Mouse (Mus musculus) forebrain, embryonic 15.5 days (tissue): ENCODE results near the gene Wwox. TPM values are rescaled to one million over a fixed set of nuclear protein-coding genes. Genes with fewer than 3 reads are reported as not detected.

Experiments used
- ATAC-seq: fragments of 200-750 bp; cut with Nextera tagmentation; replicated peaks from 2 replicates; pipeline ENCODE4 v1.8.0; 2017; ENCODE audit warnings: mild to moderate bottlenecking, moderate TSS enrichment, moderate library complexity
- H3K27ac ChIP-seq: fragments of 300-500 bp; sonication (generic); replicated peaks from 2 replicates; pipeline ENCODE4 v1.5.1; 2015; ENCODE audit warnings: mild to moderate bottlenecking, inconsistent platforms
- H3K27me3 ChIP-seq: fragments of 300-500 bp; sonication (generic); 2 replicates; pipeline ENCODE4 v1.6.1; 2015; ENCODE audit warnings: inconsistent platforms
- H3K36me3 ChIP-seq: fragments of 300-500 bp; sonication (generic); 2 replicates; pipeline ENCODE4 v1.6.1; 2015; ENCODE audit warnings: mild to moderate bottlenecking, inconsistent platforms
- H3K4me1 ChIP-seq: fragments of 300-500 bp; sonication (generic); 2 replicates; pipeline ENCODE4 v1.6.1; 2015; ENCODE audit warnings: inconsistent platforms
- H3K4me2 ChIP-seq: fragments of 300-500 bp; sonication (generic); replicated peaks from 2 replicates; pipeline ENCODE4 v1.6.1; 2015; ENCODE audit warnings: mild to moderate bottlenecking, inconsistent platforms
- H3K4me3 ChIP-seq: fragments of 300-500 bp; sonication (generic); 2 replicates; pipeline ENCODE4 v1.5.1; 2015; ENCODE audit warnings: mild to moderate bottlenecking, inconsistent platforms
- H3K9ac ChIP-seq: fragments of 300-500 bp; sonication (generic); replicated peaks from 2 replicates; pipeline ENCODE4 v1.6.1; 2015; ENCODE audit warnings: mild to moderate bottlenecking, inconsistent platforms
- H3K9me3 ChIP-seq: fragments of 300-500 bp; sonication (generic); 2 replicates; pipeline ENCODE4 v1.6.1; 2016; ENCODE audit warnings: inconsistent platforms
- WGBS: fragments of 180-500 bp; shearing (Covaris S2); methylation state at CpG from one replicate; pipeline ENCODE4 v1.1.7; 2015; ENCODE audit warnings: mixed read lengths; 5-methylcytosine and 5-hydroxymethylcytosine counted together
- polyA plus RNA-seq: library from polyadenylated mRNA; unstranded; fragments of >200 nt; fragmentation: Nextera tagmentation; extraction: Ambion mirVana; gene quantifications from 2 replicates; pipeline ENCODE4 v1.2.1, GENCODE M21; 2015

Gene Wwox
- polyA plus RNA-seq, 1 experiment from 2014 or later = 10.7 TPM

DNA sequence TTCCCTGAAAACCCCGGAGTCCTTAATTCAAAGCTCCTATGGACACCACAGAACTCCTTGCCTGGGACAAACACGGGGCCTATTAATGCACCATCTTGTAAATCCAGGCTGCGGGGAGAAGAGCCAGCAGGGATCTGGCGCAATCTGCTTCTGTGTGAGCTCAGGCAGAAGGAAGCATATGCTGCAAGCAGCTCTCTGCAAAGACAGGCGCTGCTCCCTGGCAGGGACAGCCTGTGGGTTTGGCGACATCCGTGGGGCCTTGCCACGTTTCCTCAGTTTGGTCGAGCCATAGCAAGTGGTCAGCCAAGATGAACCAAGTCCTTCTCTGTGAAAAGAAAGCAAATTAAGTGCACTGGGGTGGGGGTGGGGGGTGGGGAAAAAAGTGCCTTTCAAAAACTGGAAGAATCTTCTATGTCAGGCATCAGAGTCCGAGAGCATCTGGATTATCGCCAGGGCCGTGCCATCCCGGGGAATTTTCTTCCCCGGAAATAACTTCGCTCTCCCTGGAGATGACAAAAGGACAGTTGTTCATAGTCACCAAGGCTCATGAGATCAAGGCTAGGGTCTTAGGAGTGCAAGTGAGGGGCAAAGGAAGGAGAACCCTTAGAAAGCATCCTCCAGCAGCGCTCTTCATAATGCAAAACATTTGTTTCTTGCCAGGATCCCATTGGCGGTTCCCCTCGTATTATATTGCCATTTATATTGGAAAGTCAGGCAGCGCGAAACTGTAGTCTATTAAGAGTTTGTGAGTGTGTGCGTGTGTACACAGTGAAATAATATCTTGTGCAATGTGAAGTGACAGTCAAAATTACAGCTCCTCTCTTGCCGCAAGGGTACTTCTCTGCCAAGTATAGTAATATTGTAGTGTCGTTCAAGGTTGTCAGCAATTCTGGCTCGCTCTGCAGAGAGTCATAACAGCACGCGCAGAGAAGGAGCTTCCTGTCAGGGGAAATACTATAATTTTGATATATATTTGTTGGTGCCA, 152.1 kb downstream of the Wwox start:
- Histone ChIP-seq H3K4me3 (no peak overlapping the region), H3K9me3 (no peaks in the 10 kb centered on the region; the same call in 1 of the 2 replicates), H3K27ac (peak overlapping the region; percentile 51; the same call in 1 of the 2 replicates), H3K9ac (no peak overlapping the region), H3K4me1 (peaks cover 37% of the 10 kb centered on the region), H3K36me3 (no peaks in the 10 kb centered on the region), H3K4me2 (peak overlapping the region; percentile 35), H3K27me3 (no peaks in the 10 kb centered on the region)
- ATAC-seq = peak; percentile 88
- 23% methylated on average over 26 of the region's 26 CpGs for WGBS

DNA sequence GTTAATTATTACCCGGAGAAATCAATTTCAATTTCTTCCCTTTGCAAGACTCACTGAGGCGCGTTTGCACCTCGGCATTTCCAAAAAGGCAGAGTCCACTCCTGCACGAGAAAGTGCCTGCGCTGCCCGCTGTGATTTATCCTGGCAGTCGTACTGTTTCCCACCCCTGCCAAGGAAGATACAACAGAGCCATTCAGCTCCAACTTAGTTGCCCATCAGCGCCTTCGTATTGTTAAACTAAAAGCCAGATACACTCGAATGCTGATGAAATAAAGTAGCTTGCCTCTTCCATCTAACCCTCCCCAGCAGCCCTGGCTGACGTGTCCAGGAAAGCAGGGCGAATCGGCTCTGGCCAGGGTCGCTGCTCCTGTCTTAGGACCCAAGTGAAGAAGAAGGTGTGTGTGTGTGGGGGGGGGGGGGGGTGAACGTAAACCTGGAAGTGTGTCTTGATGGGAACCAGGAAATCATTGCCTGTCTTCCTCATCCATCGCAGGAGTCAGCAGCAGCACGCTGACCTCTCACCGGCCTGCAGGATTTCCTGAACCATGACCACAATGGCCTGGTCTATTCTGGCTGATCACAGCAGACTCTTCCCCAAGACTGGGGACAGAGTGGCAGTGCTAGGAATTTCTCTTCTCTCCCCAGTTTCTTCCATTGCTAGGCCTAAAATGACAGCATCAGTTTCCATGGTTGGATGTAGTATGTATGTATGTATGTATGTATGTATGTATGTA, 154.1 kb downstream of the Wwox start:
- ATAC-seq = no peak
- peaks cover 37% of the 10 kb centered on the region for H3K4me1 ChIP-seq
- no peaks in the 10 kb centered on the region for H3K36me3 ChIP-seq
- WGBS = 22% methylated on average over 19 of the region's 19 CpGs
- H3K27ac ChIP-seq = no peak overlapping the region
- H3K27me3 ChIP-seq = no peaks in the 10 kb centered on the region; the same call in 1 of the 2 replicates
- H3K4me3 ChIP-seq = no peak overlapping the region
- H3K4me2 ChIP-seq = no peak overlapping the region
- no peak overlapping the region for H3K9ac ChIP-seq
- no peaks in the 10 kb centered on the region; the same call in 1 of the 2 replicates for H3K9me3 ChIP-seq

- peaks cover 43% of the 10 kb centered on the region for H3K4me1 ChIP-seq
- H3K27ac ChIP-seq = no peak overlapping the region
- H3K36me3 ChIP-seq = no peaks in the 10 kb centered on the region
- H3K27me3 ChIP-seq = peaks cover 5% of the 10 kb centered on the region; the same call in 1 of the 2 replicates
- ATAC-seq = no peak
- H3K4me2 ChIP-seq = no peak overlapping the region
- no peak overlapping the region for H3K9ac ChIP-seq
- H3K9me3 ChIP-seq = no peaks in the 10 kb centered on the region; the same call in 1 of the 2 replicates
- WGBS = 77% methylated on average over 5 of the region's 5 CpGs
- no peak overlapping the region for H3K4me3 ChIP-seq
These were observed 155.4 kb downstream of the Wwox start for GRCm38 (mm10) chr8:114594811-114595210.

- Histone ChIP-seq H3K27me3 (peaks cover 18% of the 10 kb centered on the region), H3K9me3 (no peaks in the 10 kb centered on the region; the same call in 1 of the 2 replicates), H3K4me3 (no peak overlapping the region), H3K9ac (no peak overlapping the region), H3K4me1 (peaks cover 25% of the 10 kb centered on the region), H3K4me2 (no peak overlapping the region), H3K36me3 (no peaks in the 10 kb centered on the region), H3K27ac (no peak overlapping the region)
- ATAC-seq = no peak
- WGBS = 48% methylated on average over 10 of the region's 10 CpGs
These were observed 160.1 kb downstream of the Wwox start for GRCm38 (mm10) chr8:114599555-114599954.

DNA sequence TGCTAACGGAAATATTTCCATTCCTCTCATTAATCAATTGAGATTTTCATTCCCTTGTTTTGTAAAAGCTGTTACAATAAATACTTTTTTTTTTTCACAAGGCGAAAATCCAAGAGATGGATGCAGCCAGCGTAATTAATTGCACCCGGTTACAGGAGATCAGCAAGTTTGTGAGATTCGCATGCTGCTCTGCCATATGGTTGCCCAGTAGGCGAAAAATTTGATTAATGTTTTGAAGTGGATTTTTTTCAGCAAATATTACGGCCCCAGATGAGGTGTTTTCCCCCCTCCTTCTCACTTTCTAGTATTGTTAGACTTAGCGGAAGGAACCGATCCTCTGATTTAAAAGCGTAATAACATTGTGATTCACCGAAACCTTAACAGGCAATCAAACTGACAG, 160.7 kb downstream of the Wwox start:
- no peaks in the 10 kb centered on the region for H3K36me3 ChIP-seq
- WGBS = 19% methylated on average over 11 of the region's 11 CpGs

GRCm38 (mm10) chr8:114603046-114603445, 163.6 kb downstream of the Wwox start:
- Histone ChIP-seq H3K36me3 (no peaks in the 10 kb centered on the region), H3K4me1 (peaks cover 28% of the 10 kb centered on the region), H3K4me3 (no peak overlapping the region), H3K27me3 (peaks cover 24% of the 10 kb centered on the region), H3K9ac (no peak overlapping the region), H3K9me3 (no peaks in the 10 kb centered on the region), H3K4me2 (no peak overlapping the region), H3K27ac (no peak overlapping the region)
- no peak for ATAC-seq
- WGBS = 5% methylated on average over 3 of the region's 4 CpGs

More for the DNA sequence above, 160.7 kb downstream of the Wwox start:
- H3K4me2 ChIP-seq = no peak overlapping the region
- H3K9ac ChIP-seq = no peak overlapping the region
- H3K9me3 ChIP-seq = no peaks in the 10 kb centered on the region; the same call in 1 of the 2 replicates
- H3K4me3 ChIP-seq = no peak overlapping the region
- H3K4me1 ChIP-seq = peaks cover 25% of the 10 kb centered on the region
- H3K27ac ChIP-seq = no peak overlapping the region
- H3K27me3 ChIP-seq = peaks cover 18% of the 10 kb centered on the region
- no peak for ATAC-seq

- no peak overlapping the region for H3K27ac ChIP-seq
- H3K9me3 ChIP-seq = no peaks in the 10 kb centered on the region
- no peak overlapping the region for H3K4me2 ChIP-seq
- peaks cover 28% of the 10 kb centered on the region for H3K4me1 ChIP-seq
- H3K36me3 ChIP-seq = no peaks in the 10 kb centered on the region
- no peak overlapping the region for H3K9ac ChIP-seq
- ATAC-seq = no peak
- 27% methylated on average over 6 of the region's 6 CpGs for WGBS
- peaks cover 24% of the 10 kb centered on the region; the same call in 1 of the 2 replicates for H3K27me3 ChIP-seq
- no peak overlapping the region for H3K4me3 ChIP-seq
These were observed 164.1 kb downstream of the Wwox start for GRCm38 (mm10) chr8:114603561-114603960.

GRCm38 (mm10) chr8:114604315-114604714, 164.9 kb downstream of the Wwox start:
- ATAC-seq = no peak
- no peak overlapping the region for H3K4me3 ChIP-seq
- WGBS = 26% methylated on average over 16 of the region's 16 CpGs
- H3K4me2 ChIP-seq = no peak overlapping the region; the same call in 1 of the 2 replicates
- no peak overlapping the region for H3K9ac ChIP-seq
- H3K27me3 ChIP-seq = peaks cover 23% of the 10 kb centered on the region; the same call in 1 of the 2 replicates
- H3K4me1 ChIP-seq = peaks cover 27% of the 10 kb centered on the region
- no peaks in the 10 kb centered on the region for H3K9me3 ChIP-seq
- no peaks in the 10 kb centered on the region for H3K36me3 ChIP-seq
- H3K27ac ChIP-seq = no peak overlapping the region

DNA sequence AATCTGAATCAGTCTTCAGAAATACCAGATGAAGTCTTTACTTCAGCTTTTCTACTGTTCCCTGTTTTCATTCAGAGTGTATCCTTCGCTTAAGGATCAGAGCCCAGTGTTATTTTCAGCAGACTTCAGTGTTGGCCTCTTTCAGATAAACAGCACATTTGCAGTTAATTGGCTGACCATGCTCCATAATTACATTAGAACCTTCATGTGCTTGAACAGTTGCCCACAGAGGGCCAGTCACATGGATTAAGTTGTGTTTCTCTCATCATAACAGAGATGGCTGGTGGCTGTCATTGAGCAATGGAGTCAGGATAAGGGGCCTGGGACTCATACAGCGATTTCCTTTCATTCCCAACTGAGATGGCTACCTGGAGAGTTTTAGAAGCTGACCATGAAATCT, 166.2 kb downstream of the Wwox start:
- peaks cover 19% of the 10 kb centered on the region; the same call in 1 of the 2 replicates for H3K27me3 ChIP-seq
- no peak overlapping the region for H3K9ac ChIP-seq
- no peak for ATAC-seq
- no peaks in the 10 kb centered on the region for H3K36me3 ChIP-seq
- H3K4me1 ChIP-seq = peaks cover 15% of the 10 kb centered on the region
- 66% methylated on average over 2 of the region's 2 CpGs for WGBS
- H3K4me2 ChIP-seq = no peak overlapping the region
- H3K4me3 ChIP-seq = no peak overlapping the region
- no peak overlapping the region for H3K27ac ChIP-seq
- H3K9me3 ChIP-seq = no peaks in the 10 kb centered on the region

GRCm38 (mm10) chr8:114609330-114609729, 169.9 kb downstream of the Wwox start:
- Histone ChIP-seq H3K36me3 (no peaks in the 10 kb centered on the region), H3K4me1 (peaks cover 5% of the 10 kb centered on the region), H3K9ac (no peak overlapping the region), H3K9me3 (no peaks in the 10 kb centered on the region), H3K4me2 (no peak overlapping the region), H3K4me3 (no peak overlapping the region), H3K27me3 (peaks cover 10% of the 10 kb centered on the region; the same call in 1 of the 2 replicates), H3K27ac (no peak overlapping the region)
- ATAC-seq = no peak
- 92% methylated on average over 5 of the region's 5 CpGs for WGBS

- H3K9me3 ChIP-seq = no peaks in the 10 kb centered on the region
- ATAC-seq = no peak
- WGBS = 81% methylated on average over 7 of the region's 7 CpGs
These were observed 171.6 kb downstream of the Wwox start for GRCm38 (mm10) chr8:114611075-114611474.

GRCm38 (mm10) chr8:114612091-114612490, 172.6 kb downstream of the Wwox start:
- 90% methylated on average over 3 of the region's 3 CpGs for WGBS
- no peak overlapping the region for H3K4me2 ChIP-seq
- peaks cover 4% of the 10 kb centered on the region; the same call in 1 of the 2 replicates for H3K27me3 ChIP-seq
- H3K9me3 ChIP-seq = no peaks in the 10 kb centered on the region
- ATAC-seq = no peak
- H3K36me3 ChIP-seq = no peaks in the 10 kb centered on the region
- H3K9ac ChIP-seq = no peak overlapping the region
- H3K4me1 ChIP-seq = no peaks in the 10 kb centered on the region
- no peak overlapping the region for H3K4me3 ChIP-seq
- no peak overlapping the region for H3K27ac ChIP-seq

More at GRCm38 (mm10) chr8:114611075-114611474, 171.6 kb downstream of the Wwox start:
- H3K4me2 ChIP-seq = no peak overlapping the region
- peaks cover 5% of the 10 kb centered on the region; the same call in 1 of the 2 replicates for H3K27me3 ChIP-seq
- H3K9ac ChIP-seq = no peak overlapping the region
- no peak overlapping the region for H3K27ac ChIP-seq
- no peaks in the 10 kb centered on the region for H3K4me1 ChIP-seq
- no peak overlapping the region for H3K4me3 ChIP-seq
- H3K36me3 ChIP-seq = no peaks in the 10 kb centered on the region
